Mouse (Mus musculus) thymus, postnatal 25 days (tissue): ENCODE data around the gene Map6d1.

Experiments used
- DNase-seq: peaks from one replicate; pipeline ENCODE4 v3.0.0; 2022

Map6d1 gene

DNA sequence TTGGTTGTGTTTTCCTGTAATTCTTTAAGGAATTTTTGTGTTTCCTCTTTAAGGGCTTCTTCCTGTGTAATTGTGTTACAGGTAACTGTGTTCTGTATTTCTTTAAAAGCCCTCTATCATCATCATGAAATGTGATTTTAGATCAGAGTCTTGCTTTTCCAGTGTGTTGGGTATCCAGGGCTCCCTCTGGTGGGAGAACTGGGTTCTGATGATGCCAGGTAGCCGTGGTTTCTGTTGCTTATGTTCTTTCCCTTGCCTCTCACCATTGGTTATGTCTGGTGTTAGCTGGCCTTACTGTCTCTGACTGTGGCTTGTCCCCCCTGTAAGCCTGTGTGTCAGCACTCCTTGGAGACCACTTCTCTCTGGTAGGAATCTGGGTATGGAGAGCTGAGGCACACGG lies 55.8 kb downstream of the Map6d1 start:
- DNase-seq: peak; percentile 13
